Mouse (Mus musculus): Measurements from ENCODE around the gene Limk2.

Gene Limk2

DNA sequence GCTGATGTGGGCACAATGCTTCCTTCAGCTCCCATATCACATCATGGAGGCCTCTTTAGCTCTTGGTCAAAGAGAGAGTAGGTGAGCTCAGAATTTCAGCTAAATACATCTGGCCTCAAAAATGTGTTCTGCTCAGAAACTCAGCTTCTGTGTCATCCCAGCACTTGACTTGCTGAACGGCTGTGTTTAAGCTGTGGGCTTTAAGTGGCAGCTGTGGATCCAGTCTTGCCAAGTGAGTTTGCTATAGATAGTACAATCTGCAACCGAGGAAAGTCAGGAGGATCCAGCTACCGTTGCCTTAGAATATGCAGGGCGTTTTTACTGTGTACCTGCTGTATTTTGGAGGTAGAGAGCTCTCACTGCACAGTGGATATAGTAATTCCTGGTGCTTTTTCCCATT is 106.6 kb downstream of the Limk2 start:
- DNase-seq (ENCODE audit: low read depth, low spot score) = peak; percentile 80

GRCm38 (mm10) chr11:3301075-3301474 is 107.9 kb downstream of the Limk2 start:
- no peak for DNase-seq (ENCODE audit: low read depth, low spot score)

- DNase-seq (ENCODE audit: low read depth, low spot score) = no peak
Measured at GRCm38 (mm10) chr11:3298813-3299185, 110.2 kb downstream of the Limk2 start.

GRCm38 (mm10) chr11:3297871-3298812 is 110.8 kb downstream of the Limk2 start:
- DNase-seq (ENCODE audit: low read depth, low spot score) = no peak

GRCm38 (mm10) chr11:3296056-3296455 is 112.9 kb downstream of the Limk2 start:
- DNase-seq (ENCODE audit: low read depth, low spot score) = no peak

- no peak for DNase-seq (ENCODE audit: low read depth, low spot score)
Measured at GRCm38 (mm10) chr11:3294641-3295040, 114.3 kb downstream of the Limk2 start.
